Mouse (Mus musculus) right cerebral cortex, postnatal 4 days (tissue): ENCODE data around the gene Dbx1.

Experiments used
- DNase-seq: peaks from one replicate; pipeline ENCODE4 v3.0.0-alpha.2; 2022

Gene Dbx1

GRCm38 (mm10) chr7:49631885-49632284, 4.8 kb downstream of the Dbx1 start:
- no peak for DNase-seq

GRCm38 (mm10) chr7:49620160-49620559, 16.5 kb downstream of the Dbx1 start:
- DNase-seq = no peak

GRCm38 (mm10) chr7:49617087-49617486, 19.6 kb downstream of the Dbx1 start:
- DNase-seq = no peak

GRCm38 (mm10) chr7:49616258-49616735, 20.4 kb downstream of the Dbx1 start:
- DNase-seq = peak; percentile 85

- no peak for DNase-seq
These were observed 31.5 kb downstream of the Dbx1 start for GRCm38 (mm10) chr7:49604965-49605795.

GRCm38 (mm10) chr7:49604244-49604643, 32.4 kb downstream of the Dbx1 start:
- DNase-seq = no peak

GRCm38 (mm10) chr7:49601191-49601975, 35.3 kb downstream of the Dbx1 start:
- DNase-seq = peak; percentile 75

GRCm38 (mm10) chr7:49599950-49600349, 36.7 kb downstream of the Dbx1 start:
- no peak for DNase-seq

GRCm38 (mm10) chr7:49598225-49598624, 38.4 kb downstream of the Dbx1 start:
- DNase-seq = no peak

- DNase-seq = no peak
These were observed 38.9 kb downstream of the Dbx1 start for GRCm38 (mm10) chr7:49597776-49598175.

- DNase-seq = no peak
These were observed 47.0 kb downstream of the Dbx1 start for GRCm38 (mm10) chr7:49589635-49590034.

GRCm38 (mm10) chr7:49586530-49587120, 50.0 kb downstream of the Dbx1 start:
- DNase-seq = no peak

GRCm38 (mm10) chr7:49583176-49583575, 53.5 kb downstream of the Dbx1 start:
- no peak for DNase-seq

GRCm38 (mm10) chr7:49582551-49582950, 54.1 kb downstream of the Dbx1 start:
- DNase-seq = no peak

GRCm38 (mm10) chr7:49581951-49582350, 54.7 kb downstream of the Dbx1 start:
- no peak for DNase-seq
